Mouse (Mus musculus): ENCODE results near the gene Qtrt1. TPM values are rescaled to one million over a fixed set of nuclear protein-coding genes. Genes with fewer than 3 reads are reported as not detected.
A peak's percentile ranks its signal among the peaks of the same experiment; 100 is the strongest.
"Not testable (repeated sequence)": the region's sequence is repeated elsewhere in the genome, so short reads cannot be mapped to it uniquely, and the experiment has no call there.

Qtrt1 gene
- total and polyA plus RNA-seq, 3 experiments: 48.1 to 57.8 (median 56.8) TPM

GRCm38 (mm10) chr9:21463138-21463590 is 51.5 kb downstream of the Qtrt1 start:
- in situ Hi-C loops (cut with MboI; ENCODE audit: low pct_ligation_motif_present, low pct_unique_long_range_greater_than_20kb, low sequenced_read_pairs) (loop anchor here (5.0 kb wide), 1 partner anchor 36 kb away; no protein-coding TSS in a partner anchor), dilution Hi-C loops (cut with MboI; ENCODE audit: extremely low pct_ligation_motif_present, extremely low pct_unique_long_range_greater_than_20kb, low sequenced_read_pairs) (no loop called here)
- peak overlapping the region in 1 of 3 experiments; percentile 27 for H3K4me3 ChIP-seq (replicated peaks in 1 of 3; ENCODE audit: low read depth in 2 of 3, low read length in 2 of 3, poor library complexity in 1 of 3)
- TF ChIP-seq TCF12 (IDR thresholded peaks at IDR 0.05; ENCODE audit: low read depth, low read length) (peak; percentile 19; the same call in 1 of the 2 replicates), MEF2A (IDR thresholded peaks at IDR 0.05; ENCODE audit: borderline replicate concordance, low read depth, low read length) (peak; percentile 77; the same call in 1 of the 2 replicates), JUND (conservative IDR thresholded peaks at IDR 0.05; ENCODE audit: low read depth, low read length) (no peak), CHD2 (IDR thresholded peaks at IDR 0.05; ENCODE audit: low read length) (no peak), TBP (conservative IDR thresholded peaks at IDR 0.05; ENCODE audit: low read depth, low read length) (no peak), NELFE (IDR thresholded peaks at IDR 0.05; ENCODE audit: low read depth, low read length) (no peak), ELF1 (IDR thresholded peaks at IDR 0.05; ENCODE audit: low read depth, low read length) (peak; percentile 62; the same call in 1 of the 2 replicates), SIN3A (IDR thresholded peaks at IDR 0.05; ENCODE audit: low read length) (no peak), ETS1 (conservative IDR thresholded peaks at IDR 0.05; ENCODE audit: low read depth, low read length) (peak; percentile 80)
- DNase-seq (ENCODE audit: extremely low read depth): peak; percentile 48
- H3K9ac ChIP-seq (ENCODE audit: insufficient read depth, low read depth): peak overlapping the region; percentile 11; the same call in 1 of the 2 replicates
- no peaks in the 10 kb centered on the region; the same call in 1 of the 2 replicates for H3K79me2 ChIP-seq (replicated peaks; ENCODE audit: control insufficient read depth, extremely low read depth, insufficient read depth, poor library complexity, severe bottlenecking)
- H3K4me2 ChIP-seq (ENCODE audit: insufficient read depth, low read depth, poor library complexity, severe bottlenecking): peak overlapping the region; percentile 41; the same call in 1 of the 2 replicates
- H3K9me3 ChIP-seq (replicated peaks; ENCODE audit: low read length): no peaks in the 10 kb centered on the region
- H3K27me3 ChIP-seq (replicated peaks): no peaks in the 10 kb centered on the region
- H3K27ac ChIP-seq (ENCODE audit: insufficient read depth, low read depth): peak overlapping the region; percentile 78
- peaks cover 15 to 41% of the 10 kb centered on the region in 2 experiments for H3K4me1 ChIP-seq (ENCODE audit: control insufficient read depth in 1 of 2, insufficient read depth in 2 of 2)
- peaks cover 42 to 84% of the 10 kb centered on the region in 2 experiments for H3K36me3 ChIP-seq (replicated peaks in 1 of 2; ENCODE audit: control insufficient read depth in 1 of 2, insufficient read depth in 1 of 2, low read length in 1 of 2)

GRCm38 (mm10) chr9:21463766-21464564 is 52.3 kb downstream of the Qtrt1 start:
- peak overlapping the region; percentile 78 for H3K27ac ChIP-seq (ENCODE audit: insufficient read depth, low read depth)

GRCm38 (mm10) chr9:21464565-21464928 is 52.9 kb downstream of the Qtrt1 start:
- H3K4me2 ChIP-seq (ENCODE audit: insufficient read depth, low read depth, poor library complexity, severe bottlenecking); H3K9ac ChIP-seq (ENCODE audit: insufficient read depth, low read depth); DNase-seq (ENCODE audit: extremely low read depth); H3K27me3 ChIP-seq (replicated peaks); H3K4me3 ChIP-seq (replicated peaks in 1 of 3; ENCODE audit: low read depth in 2 of 3, low read length in 2 of 3, poor library complexity in 1 of 3); H3K27ac ChIP-seq (ENCODE audit: insufficient read depth, low read depth); H3K9me3 ChIP-seq (replicated peaks; ENCODE audit: low read length); H3K79me2 ChIP-seq (replicated peaks; ENCODE audit: control insufficient read depth, extremely low read depth, insufficient read depth, poor library complexity, severe bottlenecking); dilution Hi-C loops (cut with MboI; ENCODE audit: extremely low pct_ligation_motif_present, extremely low pct_unique_long_range_greater_than_20kb, low sequenced_read_pairs): not testable (repeated sequence)
- in situ Hi-C loops (cut with MboI; ENCODE audit: low pct_ligation_motif_present, low pct_unique_long_range_greater_than_20kb, low sequenced_read_pairs): loop anchor here (5.0 kb wide), 1 partner anchor 37 kb away; no protein-coding TSS in a partner anchor
- H3K36me3 ChIP-seq (replicated peaks in 1 of 2; ENCODE audit: control insufficient read depth in 1 of 2, insufficient read depth in 1 of 2, low read length in 1 of 2): peaks cover 43 to 84% of the 10 kb centered on the region in 2 experiments
- H3K4me1 ChIP-seq (ENCODE audit: control insufficient read depth in 1 of 2, insufficient read depth in 2 of 2): peaks cover 15 to 42% of the 10 kb centered on the region in 2 experiments

More at GRCm38 (mm10) chr9:21463766-21464564, 52.3 kb downstream of the Qtrt1 start:
- in situ Hi-C loops (cut with MboI; ENCODE audit: low pct_ligation_motif_present, low pct_unique_long_range_greater_than_20kb, low sequenced_read_pairs) (loop anchor here (5.0 kb wide), 1 partner anchor 37 kb away; no protein-coding TSS in a partner anchor), dilution Hi-C loops (cut with MboI; ENCODE audit: extremely low pct_ligation_motif_present, extremely low pct_unique_long_range_greater_than_20kb, low sequenced_read_pairs) (no loop called here)
- Histone ChIP-seq H3K27me3 (replicated peaks) (no peaks in the 10 kb centered on the region), H3K9me3 (replicated peaks; ENCODE audit: low read length) (no peaks in the 10 kb centered on the region), H3K4me2 (ENCODE audit: insufficient read depth, low read depth, poor library complexity, severe bottlenecking) (no peak overlapping the region), H3K4me1 (ENCODE audit: control insufficient read depth in 1 of 2, insufficient read depth in 2 of 2) (peaks cover 15 to 42% of the 10 kb centered on the region in 2 experiments), H3K4me3 (replicated peaks in 1 of 3; ENCODE audit: low read depth in 2 of 3, low read length in 2 of 3, poor library complexity in 1 of 3) (no peak overlapping the region), H3K79me2 (replicated peaks; ENCODE audit: control insufficient read depth, extremely low read depth, insufficient read depth, poor library complexity, severe bottlenecking) (no peaks in the 10 kb centered on the region; the same call in 1 of the 2 replicates), H3K9ac (ENCODE audit: insufficient read depth, low read depth) (no peak overlapping the region), H3K36me3 (replicated peaks in 1 of 2; ENCODE audit: control insufficient read depth in 1 of 2, insufficient read depth in 1 of 2, low read length in 1 of 2) (peaks cover 42 to 84% of the 10 kb centered on the region in 2 experiments)
- no peak for DNase-seq (ENCODE audit: extremely low read depth)
- TF ChIP-seq POLR2A (IDR thresholded peaks at IDR 0.05; ENCODE audit: low read depth, low read length) (no peak), HCFC1 (IDR thresholded peaks at IDR 0.05; ENCODE audit: low read depth, low read length) (no peak), ELF1 (IDR thresholded peaks at IDR 0.05; ENCODE audit: low read depth, low read length) (no peak), USF1 (IDR thresholded peaks at IDR 0.05; ENCODE audit: low read depth, low read length) (no peak)

Data from CH12.LX (cell line).